Mouse (Mus musculus): Measurements from ENCODE around the gene Btd. TPM values are rescaled to one million over a fixed set of nuclear protein-coding genes. Genes with fewer than 3 reads are reported as not detected.

Btd gene
- polyA plus RNA-seq, 1 experiment from 2014 or later = 20.4 TPM

DNA sequence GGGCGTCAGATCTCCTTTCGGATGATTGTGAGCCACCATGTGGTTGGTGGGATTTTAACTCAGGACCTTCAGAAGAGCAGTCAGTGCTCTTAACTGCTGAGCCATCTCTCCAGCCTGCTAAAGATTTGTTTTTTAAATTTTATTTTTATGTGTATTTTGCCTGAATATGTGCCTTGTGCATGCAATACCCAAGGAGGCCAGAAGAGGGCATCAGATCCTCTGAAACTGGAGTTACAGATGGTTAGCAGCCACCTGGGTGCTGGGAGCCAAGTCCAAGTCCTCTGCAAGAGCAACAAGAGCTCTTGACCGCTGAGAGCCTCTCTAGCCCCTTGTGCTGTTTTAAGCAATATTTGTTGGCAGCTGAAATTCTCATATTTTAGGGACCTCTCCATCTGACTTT is 9.5 kb downstream of the Btd start:
- H3K4me1 ChIP-seq (replicated peaks) = peaks cover 13% of the 10 kb centered on the region
- ATAC-seq (replicated peaks; ENCODE audit: insufficient number of reproducible peaks, insufficient read depth, low FRiP score, low read depth) = no peak
- no peaks in the 10 kb centered on the region for H3K27me3 ChIP-seq
- WGBS = 96% methylated on average over 3 of the region's 3 CpGs
- no peaks in the 10 kb centered on the region for H3K9me3 ChIP-seq (replicated peaks)
- no peak overlapping the region for H3K4me2 ChIP-seq
- H3K27ac ChIP-seq = no peak overlapping the region
- H3K9ac ChIP-seq = no peak overlapping the region
- H3K36me3 ChIP-seq = no peaks in the 10 kb centered on the region
- H3K4me3 ChIP-seq = no peak overlapping the region

DNA sequence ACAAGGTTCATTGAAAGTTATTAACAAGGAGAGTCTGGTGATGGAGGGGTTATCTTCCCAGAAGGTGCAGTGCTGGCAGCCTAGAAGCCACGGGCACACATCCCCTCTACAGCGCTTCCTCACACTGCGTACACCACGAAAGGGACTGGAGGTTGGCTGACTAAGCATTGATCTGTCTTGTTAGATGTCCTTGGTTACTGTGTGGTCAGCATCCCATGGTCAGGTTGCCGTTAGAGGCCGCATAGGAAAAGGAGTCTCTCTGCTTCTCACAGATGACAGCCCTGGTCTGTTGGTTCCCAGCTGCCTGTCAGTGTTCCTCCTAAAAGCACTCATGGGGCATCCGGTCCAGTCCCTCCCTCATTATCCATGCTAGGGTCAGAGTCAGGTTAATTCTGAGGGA is 10.4 kb downstream of the Btd start:
- Histone ChIP-seq H3K9me3 (replicated peaks) (no peaks in the 10 kb centered on the region), H3K9ac (no peak overlapping the region), H3K27me3 (no peaks in the 10 kb centered on the region), H3K4me3 (no peak overlapping the region), H3K27ac (no peak overlapping the region), H3K4me1 (replicated peaks) (peaks cover 13% of the 10 kb centered on the region), H3K36me3 (no peaks in the 10 kb centered on the region), H3K4me2 (no peak overlapping the region)
- no peak for ATAC-seq (replicated peaks; ENCODE audit: insufficient number of reproducible peaks, insufficient read depth, low FRiP score, low read depth)
- WGBS = 64% methylated on average over 7 of the region's 7 CpGs

DNA sequence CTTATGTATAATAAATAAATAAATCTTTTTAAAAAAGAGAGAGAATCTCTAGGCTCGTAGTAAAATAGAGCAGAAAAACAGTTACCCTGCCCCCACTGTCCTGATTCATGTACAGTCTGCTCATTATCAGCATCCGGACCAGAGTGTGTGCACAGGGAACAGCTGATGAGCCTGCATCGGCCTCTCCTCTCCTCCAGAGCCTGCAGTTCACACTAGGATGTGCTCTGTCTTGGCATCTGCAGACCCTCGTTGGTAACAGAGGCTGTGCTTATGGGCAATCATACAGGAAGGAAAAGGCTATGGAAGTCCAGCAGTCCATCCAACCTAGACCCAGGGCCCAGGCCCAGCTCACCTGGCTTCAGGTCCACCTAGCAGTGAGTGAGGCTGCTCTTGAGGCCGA is 11.3 kb downstream of the Btd start:
- peaks cover 16% of the 10 kb centered on the region for H3K4me1 ChIP-seq (replicated peaks)
- WGBS = 44% methylated on average over 5 of the region's 5 CpGs
- H3K9ac ChIP-seq = no peak overlapping the region
- no peak for ATAC-seq (replicated peaks; ENCODE audit: insufficient number of reproducible peaks, insufficient read depth, low FRiP score, low read depth)
- H3K27ac ChIP-seq = no peak overlapping the region
- no peaks in the 10 kb centered on the region for H3K36me3 ChIP-seq
- H3K27me3 ChIP-seq = no peaks in the 10 kb centered on the region
- H3K9me3 ChIP-seq (replicated peaks) = no peaks in the 10 kb centered on the region
- no peak overlapping the region for H3K4me3 ChIP-seq
- no peak overlapping the region for H3K4me2 ChIP-seq

DNA sequence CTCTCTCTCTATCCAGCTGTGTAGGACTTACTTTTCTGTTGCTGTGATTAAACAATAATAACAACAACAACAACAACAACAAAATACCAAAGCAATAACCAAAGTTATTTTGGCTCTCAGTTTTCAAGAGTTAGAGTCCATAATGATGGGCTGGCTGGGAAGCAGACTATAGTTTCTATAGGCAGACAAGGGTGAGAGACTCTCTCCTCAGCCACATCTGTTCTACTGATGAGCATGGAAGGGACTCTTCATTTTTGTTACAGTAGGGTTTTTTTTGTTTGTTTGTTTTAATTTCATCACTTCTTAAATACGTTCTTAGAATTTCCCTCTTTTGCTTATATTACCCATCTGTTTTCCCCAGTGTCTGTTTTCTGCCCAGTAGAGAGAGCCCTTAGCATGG is 11.8 kb downstream of the Btd start:
- Histone ChIP-seq H3K27ac (no peak overlapping the region), H3K4me2 (no peak overlapping the region), H3K9me3 (replicated peaks) (no peaks in the 10 kb centered on the region), H3K36me3 (no peaks in the 10 kb centered on the region), H3K9ac (no peak overlapping the region), H3K27me3 (no peaks in the 10 kb centered on the region), H3K4me3 (no peak overlapping the region), H3K4me1 (replicated peaks) (peaks cover 21% of the 10 kb centered on the region)
- ATAC-seq (replicated peaks; ENCODE audit: insufficient number of reproducible peaks, insufficient read depth, low FRiP score, low read depth) = no peak
- WGBS = 90% methylated on average over 1 of the region's 1 CpGs

DNA sequence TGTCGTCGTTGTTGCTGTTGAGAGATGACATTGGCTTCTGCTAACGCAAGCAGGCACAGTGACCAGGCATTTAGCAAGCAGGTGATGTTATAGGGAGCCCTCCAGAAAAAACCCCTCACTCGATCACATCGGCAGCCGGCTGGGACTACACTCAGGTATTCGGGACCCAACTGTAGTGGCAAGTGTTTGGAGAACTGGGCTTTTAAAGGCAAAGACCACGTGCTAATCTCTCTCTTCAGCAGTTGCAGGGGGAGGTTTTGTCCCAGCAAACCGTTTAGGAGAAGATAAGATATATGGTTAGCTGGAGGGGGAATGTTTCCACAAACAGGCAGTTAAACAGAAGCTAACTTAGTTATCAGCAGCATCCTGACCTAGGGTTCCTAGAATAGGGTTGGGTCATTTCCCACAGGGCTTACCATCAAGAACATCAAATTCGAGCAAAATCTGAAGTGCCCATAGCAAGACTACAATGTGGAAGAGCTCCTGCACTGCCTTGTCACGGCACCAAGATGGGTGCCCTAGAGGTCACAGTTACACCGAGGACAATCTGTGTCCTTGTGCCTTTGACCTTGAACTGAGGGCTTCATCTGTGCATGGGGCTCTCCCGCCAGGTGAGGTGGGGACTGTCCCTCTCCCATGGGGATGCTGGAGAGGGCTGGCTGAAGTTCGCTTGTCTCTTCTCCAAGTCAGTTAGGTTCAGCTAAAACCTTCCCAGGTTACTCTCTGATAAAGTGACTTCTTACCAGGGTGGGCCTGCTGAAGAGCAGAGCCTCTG is 12.5 kb downstream of the Btd start:
- Histone ChIP-seq H3K9me3 (replicated peaks) (no peaks in the 10 kb centered on the region), H3K4me2 (no peak overlapping the region), H3K4me1 (replicated peaks) (peaks cover 27% of the 10 kb centered on the region), H3K4me3 (no peak overlapping the region), H3K27ac (no peak overlapping the region), H3K9ac (no peak overlapping the region), H3K27me3 (no peaks in the 10 kb centered on the region), H3K36me3 (no peaks in the 10 kb centered on the region)
- ATAC-seq (replicated peaks; ENCODE audit: insufficient number of reproducible peaks, insufficient read depth, low FRiP score, low read depth) = no peak; the same call in 1 of the 2 replicates
- 55% methylated on average over 14 of the region's 14 CpGs for WGBS

DNA sequence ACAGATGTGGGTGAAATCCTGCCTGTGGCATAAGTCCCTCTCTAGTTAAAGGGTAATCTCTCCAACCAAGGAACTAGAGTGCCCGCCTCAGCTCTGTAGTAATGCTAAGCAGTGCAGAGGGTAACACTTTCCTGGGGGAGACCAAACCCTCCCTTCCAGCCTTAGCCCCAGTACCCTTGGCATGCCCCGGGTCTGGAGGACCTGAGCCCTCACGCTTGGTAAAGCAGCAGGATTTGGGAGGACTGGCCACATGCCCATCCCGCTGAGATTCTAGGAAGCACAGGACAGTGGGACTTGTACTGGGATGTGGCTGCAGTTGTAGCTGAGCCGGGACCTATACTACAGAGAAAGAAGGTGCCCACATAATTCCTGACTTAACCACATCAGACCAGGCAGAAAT is 14.0 kb downstream of the Btd start:
- no peak overlapping the region for H3K9ac ChIP-seq
- H3K9me3 ChIP-seq (replicated peaks) = no peaks in the 10 kb centered on the region
- 83% methylated on average over 5 of the region's 5 CpGs for WGBS
- H3K27ac ChIP-seq = no peak overlapping the region
- peaks cover 39% of the 10 kb centered on the region for H3K4me1 ChIP-seq (replicated peaks)
- no peak overlapping the region for H3K4me2 ChIP-seq
- no peak for ATAC-seq (replicated peaks; ENCODE audit: insufficient number of reproducible peaks, insufficient read depth, low FRiP score, low read depth)
- no peak overlapping the region for H3K4me3 ChIP-seq
- H3K36me3 ChIP-seq = no peaks in the 10 kb centered on the region
- no peaks in the 10 kb centered on the region for H3K27me3 ChIP-seq

DNA sequence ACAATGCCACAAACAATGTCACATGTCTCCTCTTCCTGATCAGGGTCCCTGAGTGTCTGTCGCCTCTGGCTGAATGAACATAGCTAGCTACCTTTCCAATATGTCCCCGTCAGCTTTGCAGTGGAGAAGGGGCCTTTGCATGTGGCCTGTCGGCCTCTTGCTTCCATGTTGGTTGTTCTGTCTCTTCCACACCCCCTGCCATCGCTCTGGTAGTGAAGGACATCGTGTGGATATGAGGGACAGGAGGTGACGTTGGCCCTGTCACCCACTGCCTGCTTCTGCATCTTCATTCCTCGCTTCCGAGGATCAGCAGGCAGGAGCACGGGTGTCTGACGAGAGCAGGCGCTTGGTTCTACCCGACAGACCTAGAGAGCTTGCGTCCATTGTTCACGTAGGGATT is 14.6 kb downstream of the Btd start:
- Histone ChIP-seq H3K27ac (no peak overlapping the region), H3K9ac (no peak overlapping the region), H3K27me3 (no peaks in the 10 kb centered on the region), H3K9me3 (replicated peaks) (no peaks in the 10 kb centered on the region), H3K36me3 (no peaks in the 10 kb centered on the region), H3K4me3 (no peak overlapping the region), H3K4me2 (no peak overlapping the region), H3K4me1 (replicated peaks) (peaks cover 44% of the 10 kb centered on the region)
- no peak for ATAC-seq (replicated peaks; ENCODE audit: insufficient number of reproducible peaks, insufficient read depth, low FRiP score, low read depth)
- 79% methylated on average over 14 of the region's 14 CpGs for WGBS

DNA sequence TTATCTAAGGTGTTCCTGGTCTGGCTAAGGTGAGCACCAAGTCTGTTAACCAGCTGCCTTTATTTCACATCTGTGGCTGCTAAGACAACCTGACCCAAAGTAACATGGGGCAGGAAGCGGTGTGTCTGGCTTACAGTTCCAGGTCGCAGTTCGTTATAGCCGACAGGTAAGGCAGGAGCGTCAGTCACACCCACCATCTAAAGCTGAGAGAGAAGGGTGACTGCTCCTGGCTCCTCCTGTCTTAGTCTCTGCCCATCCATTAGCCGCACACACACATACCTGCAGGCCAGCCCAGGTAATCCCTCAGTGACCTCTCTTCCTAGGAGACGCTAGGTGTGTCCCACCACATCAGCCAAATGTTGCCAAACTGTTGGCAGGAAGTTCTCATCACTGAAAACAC is 15.6 kb downstream of the Btd start:
- no peaks in the 10 kb centered on the region for H3K9me3 ChIP-seq (replicated peaks)

DNA sequence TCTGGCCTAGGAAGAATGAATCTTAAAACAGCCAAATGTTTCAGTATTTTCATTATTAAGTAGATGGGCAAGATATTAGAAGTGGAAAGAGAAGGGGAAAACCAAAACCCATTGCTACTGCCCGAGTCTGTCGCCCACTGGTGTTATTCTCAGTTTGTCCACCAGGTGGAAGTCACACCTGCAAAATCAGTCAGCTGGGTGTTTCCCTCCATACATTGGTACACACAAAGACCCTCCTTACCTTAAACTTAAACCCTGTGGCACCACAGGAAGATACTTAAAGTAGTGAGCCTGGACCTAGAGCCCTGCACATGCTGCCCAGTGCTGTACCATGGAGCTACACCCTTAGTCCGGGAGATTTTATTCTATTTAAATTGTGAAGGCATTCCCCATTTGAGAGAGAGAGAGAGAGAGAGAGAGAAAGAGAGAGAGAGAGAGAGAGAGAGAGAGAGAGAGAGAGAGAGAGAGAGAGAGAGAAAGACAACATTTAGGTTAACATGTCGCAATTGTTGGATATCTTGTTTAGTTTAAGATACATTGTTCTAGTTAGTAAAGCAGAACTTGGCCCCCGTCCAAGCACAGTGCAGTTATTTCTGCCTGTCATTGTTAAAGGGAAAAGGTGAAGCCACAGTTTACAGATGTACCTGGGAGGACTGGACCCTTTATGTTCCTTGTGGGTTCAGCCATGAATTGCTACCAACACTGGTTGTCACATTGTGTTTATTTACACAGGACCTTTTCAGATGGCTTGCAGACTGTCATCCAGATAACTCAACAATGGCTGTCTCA is 16.2 kb downstream of the Btd start:
- Histone ChIP-seq H3K9me3 (replicated peaks) (no peaks in the 10 kb centered on the region), H3K4me3 (no peak overlapping the region), H3K27me3 (no peaks in the 10 kb centered on the region), H3K36me3 (no peaks in the 10 kb centered on the region), H3K9ac (no peak overlapping the region), H3K27ac (peak overlapping the region; percentile 95), H3K4me2 (no peak overlapping the region), H3K4me1 (replicated peaks) (peaks cover 56% of the 10 kb centered on the region)
- WGBS = 18% methylated on average over 5 of the region's 5 CpGs
- no peak for ATAC-seq (replicated peaks; ENCODE audit: insufficient number of reproducible peaks, insufficient read depth, low FRiP score, low read depth)

More for the DNA sequence above, 15.6 kb downstream of the Btd start:
- Histone ChIP-seq H3K4me1 (replicated peaks) (peaks cover 53% of the 10 kb centered on the region), H3K27ac (no peak overlapping the region), H3K9ac (no peak overlapping the region), H3K4me3 (no peak overlapping the region), H3K4me2 (no peak overlapping the region), H3K27me3 (no peaks in the 10 kb centered on the region), H3K36me3 (no peaks in the 10 kb centered on the region)
- ATAC-seq (replicated peaks; ENCODE audit: insufficient number of reproducible peaks, insufficient read depth, low FRiP score, low read depth) = no peak
- 65% methylated on average over 7 of the region's 7 CpGs for WGBS

DNA sequence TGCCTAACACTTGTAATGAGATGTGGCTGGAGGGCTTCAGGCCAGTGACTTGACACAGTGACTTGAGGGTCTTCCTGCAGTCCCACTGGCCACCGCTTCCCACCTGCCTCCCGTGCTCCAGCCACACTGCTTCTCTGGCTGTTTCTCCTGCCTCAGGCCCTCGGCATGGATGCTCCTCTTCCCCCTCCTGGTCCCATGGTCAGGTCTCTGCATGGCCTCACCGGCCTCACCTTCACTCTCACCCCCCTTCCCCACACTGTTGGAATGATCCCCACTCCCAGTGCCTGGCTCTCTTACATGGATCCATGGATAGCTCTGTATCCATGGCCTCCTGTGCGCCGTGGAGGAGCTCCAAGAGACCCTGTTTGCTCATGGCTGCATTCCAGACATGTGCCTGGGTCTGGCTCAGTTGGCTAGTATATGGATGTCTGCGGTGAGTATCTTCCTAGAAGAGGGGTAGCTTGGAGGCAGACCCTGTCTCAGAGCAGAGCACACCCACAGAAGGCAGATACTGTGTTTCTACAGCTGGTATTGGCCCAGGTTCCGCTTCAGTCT is 17.4 kb downstream of the Btd start:
- H3K4me1 ChIP-seq (replicated peaks) = peaks cover 61% of the 10 kb centered on the region
- ATAC-seq (replicated peaks; ENCODE audit: insufficient number of reproducible peaks, insufficient read depth, low FRiP score, low read depth) = no peak
- H3K36me3 ChIP-seq = no peaks in the 10 kb centered on the region
- WGBS = 90% methylated on average over 8 of the region's 8 CpGs
- H3K4me2 ChIP-seq = no peak overlapping the region
- H3K4me3 ChIP-seq = no peak overlapping the region
- no peaks in the 10 kb centered on the region for H3K9me3 ChIP-seq (replicated peaks)
- no peaks in the 10 kb centered on the region for H3K27me3 ChIP-seq
- peak overlapping the region; percentile 95 for H3K27ac ChIP-seq
- H3K9ac ChIP-seq = no peak overlapping the region

DNA sequence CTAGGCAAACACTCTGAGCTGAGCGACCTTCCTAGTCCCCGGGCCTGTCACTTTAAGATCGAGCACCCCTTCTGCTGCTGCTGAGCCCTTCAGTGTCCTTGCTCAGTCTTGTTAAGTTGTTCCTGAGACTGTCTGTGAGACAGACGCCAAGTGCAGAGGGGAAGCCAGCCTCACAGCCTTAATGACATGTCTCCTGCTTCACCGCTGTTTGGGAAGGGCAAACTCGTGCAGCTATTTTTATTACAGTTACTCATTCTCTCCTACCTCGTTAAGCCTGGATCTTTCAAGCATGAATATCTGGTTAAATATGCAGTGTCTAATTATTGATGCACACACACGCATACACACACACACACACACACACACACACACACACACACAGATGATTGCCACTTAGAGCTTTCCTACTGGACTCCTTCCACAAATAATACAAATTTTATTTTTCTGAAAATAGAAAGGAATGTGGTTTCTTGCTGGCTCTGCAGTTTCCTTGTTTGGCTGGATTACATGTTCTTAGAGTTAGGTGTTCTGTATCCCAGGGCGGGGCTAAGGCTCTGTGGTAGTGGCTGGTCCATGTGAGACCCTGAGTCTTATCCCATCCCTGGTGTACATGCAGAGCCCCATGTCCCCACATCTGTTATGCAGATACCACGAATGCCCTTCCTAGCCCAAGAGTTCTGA is 18.8 kb downstream of the Btd start:
- H3K9me3 ChIP-seq (replicated peaks) = no peaks in the 10 kb centered on the region
- no peak overlapping the region for H3K4me3 ChIP-seq
- peaks cover 72% of the 10 kb centered on the region for H3K4me1 ChIP-seq (replicated peaks)
- no peaks in the 10 kb centered on the region for H3K27me3 ChIP-seq
- H3K9ac ChIP-seq = peak overlapping the region; percentile 11; the same call in 1 of the 2 replicates
- no peaks in the 10 kb centered on the region for H3K36me3 ChIP-seq
- H3K27ac ChIP-seq = peak overlapping the region; percentile 95
- 19% methylated on average over 10 of the region's 10 CpGs for WGBS
- H3K4me2 ChIP-seq = 0 out of 2 replicates have a peak overlapping the region, but pooled peaks have one; percentile 13
- ATAC-seq (replicated peaks; ENCODE audit: insufficient number of reproducible peaks, insufficient read depth, low FRiP score, low read depth) = peak; percentile 52
